Mouse (Mus musculus): ENCODE results near the gene Sspn. TPM values are rescaled to one million over a fixed set of nuclear protein-coding genes. Genes with fewer than 3 reads are reported as not detected.

Sspn gene
- total RNA-seq, 2 experiments from 2014 or later, result 1.5 TPM; not detected in 1

- no peak for ATAC-seq (replicated peaks; ENCODE audit: low FRiP score, poor library complexity, severe bottlenecking)
Measured at GRCm38 (mm10) chr6:145969572-145969971, 38.1 kb downstream of the Sspn start.

GRCm38 (mm10) chr6:145972107-145972506 is 40.7 kb downstream of the Sspn start:
- no peak for ATAC-seq (replicated peaks; ENCODE audit: low FRiP score, poor library complexity, severe bottlenecking)

GRCm38 (mm10) chr6:145972836-145973235 is 41.4 kb downstream of the Sspn start:
- no peak for ATAC-seq (replicated peaks; ENCODE audit: low FRiP score, poor library complexity, severe bottlenecking)

GRCm38 (mm10) chr6:145973356-145973755 is 41.9 kb downstream of the Sspn start:
- no peak for ATAC-seq (replicated peaks; ENCODE audit: low FRiP score, poor library complexity, severe bottlenecking)

- ATAC-seq (replicated peaks; ENCODE audit: low FRiP score, poor library complexity, severe bottlenecking), result no peak
Measured at GRCm38 (mm10) chr6:145974766-145975165, 43.3 kb downstream of the Sspn start.

GRCm38 (mm10) chr6:145977344-145977743 is 45.9 kb downstream of the Sspn start:
- no peak for ATAC-seq (replicated peaks; ENCODE audit: low FRiP score, poor library complexity, severe bottlenecking)

GRCm38 (mm10) chr6:145977771-145978450 is 46.5 kb downstream of the Sspn start:
- ATAC-seq (replicated peaks; ENCODE audit: low FRiP score, poor library complexity, severe bottlenecking), result no peak

- no peak for ATAC-seq (replicated peaks; ENCODE audit: low FRiP score, poor library complexity, severe bottlenecking)
Measured at GRCm38 (mm10) chr6:145981074-145981473, 49.6 kb downstream of the Sspn start.

- no peak for ATAC-seq (replicated peaks; ENCODE audit: low FRiP score, poor library complexity, severe bottlenecking)
Measured at GRCm38 (mm10) chr6:145982335-145982734, 50.9 kb downstream of the Sspn start.

- ATAC-seq (replicated peaks; ENCODE audit: low FRiP score, poor library complexity, severe bottlenecking), result no peak
Measured at GRCm38 (mm10) chr6:145990578-145990977, 59.1 kb downstream of the Sspn start.

- ATAC-seq (replicated peaks; ENCODE audit: low FRiP score, poor library complexity, severe bottlenecking), result no peak
Measured at GRCm38 (mm10) chr6:145992526-145992925, 61.1 kb downstream of the Sspn start.

- ATAC-seq (replicated peaks; ENCODE audit: low FRiP score, poor library complexity, severe bottlenecking), result no peak
Measured at GRCm38 (mm10) chr6:145992985-145993384, 61.5 kb downstream of the Sspn start.

- no peak for ATAC-seq (replicated peaks; ENCODE audit: low FRiP score, poor library complexity, severe bottlenecking)
Measured at GRCm38 (mm10) chr6:145998314-145999007, 67.0 kb downstream of the Sspn start.

- ATAC-seq (replicated peaks; ENCODE audit: low FRiP score, poor library complexity, severe bottlenecking), result no peak
Measured at GRCm38 (mm10) chr6:146000767-146001166, 69.3 kb downstream of the Sspn start.

- no peak for ATAC-seq (replicated peaks; ENCODE audit: low FRiP score, poor library complexity, severe bottlenecking)
Measured at GRCm38 (mm10) chr6:146001396-146002191, 70.2 kb downstream of the Sspn start.

- no peak for ATAC-seq (replicated peaks; ENCODE audit: low FRiP score, poor library complexity, severe bottlenecking)
Measured at GRCm38 (mm10) chr6:146004174-146004601, 72.7 kb downstream of the Sspn start.

- ATAC-seq (replicated peaks; ENCODE audit: low FRiP score, poor library complexity, severe bottlenecking), result no peak
Measured at GRCm38 (mm10) chr6:146005129-146005886, 73.9 kb downstream of the Sspn start.

GRCm38 (mm10) chr6:146005935-146006564 is 74.6 kb downstream of the Sspn start:
- no peak for ATAC-seq (replicated peaks; ENCODE audit: low FRiP score, poor library complexity, severe bottlenecking)

- no peak for ATAC-seq (replicated peaks; ENCODE audit: low FRiP score, poor library complexity, severe bottlenecking)
Measured at GRCm38 (mm10) chr6:146006753-146007152, 75.3 kb downstream of the Sspn start.
